Mouse (Mus musculus): ENCODE results near the gene Lrrc75a. TPM values are rescaled to one million over a fixed set of nuclear protein-coding genes. Genes with fewer than 3 reads are reported as not detected.

The Lrrc75a gene
- total RNA-seq, 2 experiments from 2014 or later: 3.6 to 5.7 TPM

GRCm38 (mm10) chr11:62601732-62602618 lies 46.3 kb downstream of the Lrrc75a start:
- ATAC-seq (ENCODE audit: poor library complexity, severe bottlenecking): no peak

- ATAC-seq (ENCODE audit: poor library complexity, severe bottlenecking): no peak
Measured at GRCm38 (mm10) chr11:62598571-62598970, 49.8 kb downstream of the Lrrc75a start.

GRCm38 (mm10) chr11:62591904-62592575 lies 56.3 kb downstream of the Lrrc75a start:
- ATAC-seq (ENCODE audit: poor library complexity, severe bottlenecking): no peak

GRCm38 (mm10) chr11:62591026-62591425 lies 57.3 kb downstream of the Lrrc75a start:
- ATAC-seq (ENCODE audit: poor library complexity, severe bottlenecking): no peak

- no peak for ATAC-seq (ENCODE audit: poor library complexity, severe bottlenecking)
Measured at GRCm38 (mm10) chr11:62589391-62589790, 58.9 kb downstream of the Lrrc75a start.

GRCm38 (mm10) chr11:62587034-62587433 lies 61.3 kb downstream of the Lrrc75a start:
- no peak for ATAC-seq (ENCODE audit: poor library complexity, severe bottlenecking)

- no peak for ATAC-seq (ENCODE audit: poor library complexity, severe bottlenecking)
Measured at GRCm38 (mm10) chr11:62584671-62585206, 63.6 kb downstream of the Lrrc75a start.

GRCm38 (mm10) chr11:62583031-62583430 lies 65.3 kb downstream of the Lrrc75a start:
- no peak for ATAC-seq (ENCODE audit: poor library complexity, severe bottlenecking)

GRCm38 (mm10) chr11:62576530-62577152 lies 71.7 kb downstream of the Lrrc75a start:
- ATAC-seq (ENCODE audit: poor library complexity, severe bottlenecking): peak; percentile 61

- ATAC-seq (ENCODE audit: poor library complexity, severe bottlenecking): peak; percentile 65
Measured at GRCm38 (mm10) chr11:62575659-62576438, 72.5 kb downstream of the Lrrc75a start.

GRCm38 (mm10) chr11:62575297-62575658 lies 73.0 kb downstream of the Lrrc75a start:
- peak; percentile 59 for ATAC-seq (ENCODE audit: poor library complexity, severe bottlenecking)

- no peak for ATAC-seq (ENCODE audit: poor library complexity, severe bottlenecking)
Measured at GRCm38 (mm10) chr11:62574703-62575085, 73.6 kb downstream of the Lrrc75a start.

GRCm38 (mm10) chr11:62573959-62574702 lies 74.2 kb downstream of the Lrrc75a start, which contains the start of gene Trpv2:
Gene Trpv2, plus strand, starts transcription at chr11:62574486.
- peak; percentile 37 for ATAC-seq (ENCODE audit: poor library complexity, severe bottlenecking)

- no peak for ATAC-seq (ENCODE audit: poor library complexity, severe bottlenecking)
Measured at GRCm38 (mm10) chr11:62568300-62568699, 80.0 kb downstream of the Lrrc75a start.

- ATAC-seq (ENCODE audit: poor library complexity, severe bottlenecking): no peak
Measured at GRCm38 (mm10) chr11:62566211-62566610, 82.1 kb downstream of the Lrrc75a start.

GRCm38 (mm10) chr11:62565747-62566146 lies 82.6 kb downstream of the Lrrc75a start:
- no peak for ATAC-seq (ENCODE audit: poor library complexity, severe bottlenecking)

GRCm38 (mm10) chr11:62563590-62563989 lies 84.7 kb downstream of the Lrrc75a start:
- no peak for ATAC-seq (ENCODE audit: poor library complexity, severe bottlenecking)

GRCm38 (mm10) chr11:62560463-62561016 lies 87.8 kb downstream of the Lrrc75a start:
- ATAC-seq (ENCODE audit: poor library complexity, severe bottlenecking): peak; percentile 54; the same call in 1 of the 2 replicates

GRCm38 (mm10) chr11:62558961-62559646 lies 89.2 kb downstream of the Lrrc75a start:
- no peak for ATAC-seq (ENCODE audit: poor library complexity, severe bottlenecking)

Measured in megakaryocyte, adult 5-6 weeks (primary cell).